Mouse (Mus musculus) large intestine, adult 2 months (tissue): Measurements from ENCODE around the gene Fstl4. TPM values are rescaled to one million over a fixed set of nuclear protein-coding genes. Genes with fewer than 3 reads are reported as not detected.
"Not testable (repeated sequence)": the region's sequence is repeated elsewhere in the genome, so short reads cannot be mapped to it uniquely, and the experiment has no call there.

Experiments used
- DNase-seq: peaks from one replicate; pipeline ENCODE4 v3.0.0-alpha.2; 2012; ENCODE audit warnings: low read depth, low spot score
- WGBS: fragments of 180-500 bp; shearing (Covaris S2); methylation state at CpG from one replicate; pipeline ENCODE4 v1.1.7; 2018; 5-methylcytosine and 5-hydroxymethylcytosine counted together
- polyA plus RNA-seq: library from polyadenylated mRNA; depleted of rRNA; stranded (reverse); fragments of >200 nt; gene quantifications from 2 replicates; pipeline ENCODE4 v1.2.3, GENCODE M21; 2012

Fstl4 gene
- polyA plus RNA-seq, 1 experiment, result 0.47 TPM

DNA sequence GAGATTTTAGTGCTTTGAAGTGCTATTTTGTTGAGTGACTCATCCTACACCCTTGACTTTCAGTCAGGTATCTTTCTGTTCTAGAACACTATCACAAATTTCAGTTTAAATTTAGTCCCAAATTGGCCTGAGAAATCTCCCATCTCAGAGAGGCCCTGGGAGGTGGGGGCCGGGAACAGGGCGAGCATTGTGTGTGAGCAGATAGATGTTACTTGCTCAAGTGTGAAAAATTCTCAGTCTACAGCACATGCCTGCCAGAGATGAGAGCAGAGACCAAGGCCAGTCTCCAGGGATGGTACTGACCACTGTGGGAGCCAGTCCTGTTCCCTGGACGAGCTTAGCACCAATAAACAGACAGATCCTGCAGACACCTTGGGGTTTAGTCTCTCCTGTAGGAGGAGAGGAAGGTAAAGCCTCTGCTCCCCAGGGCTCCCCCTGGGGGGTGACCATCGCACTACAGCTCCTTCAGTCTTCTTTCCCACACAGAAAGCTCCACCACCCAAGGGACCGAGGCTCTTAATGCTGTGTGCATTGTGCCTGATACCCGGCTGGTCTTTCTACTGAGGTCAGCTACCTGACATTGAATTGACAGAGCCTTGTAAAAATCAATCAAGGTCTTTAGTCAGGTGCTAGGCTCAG, 393.3 kb downstream of the Fstl4 start:
- 76% methylated on average over 6 of the region's 6 CpGs for WGBS

DNA sequence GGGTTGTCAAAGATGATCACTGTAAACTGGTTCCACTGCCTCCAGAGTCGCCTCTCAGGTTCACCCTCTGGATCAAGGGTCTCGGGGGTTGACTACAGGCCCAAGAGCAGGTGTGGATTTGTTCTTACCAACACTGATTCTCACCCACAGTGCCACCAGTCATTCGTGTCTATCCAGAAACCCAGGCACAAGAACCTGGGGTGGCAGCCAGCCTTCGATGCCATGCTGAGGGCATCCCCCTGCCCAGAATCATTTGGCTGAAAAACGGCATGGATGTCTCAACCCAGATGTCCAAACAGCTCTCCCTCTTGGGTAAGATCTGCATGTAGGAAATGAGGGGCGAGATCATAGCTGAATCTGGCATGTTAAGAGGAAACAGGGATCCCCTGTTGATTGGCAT, 398.0 kb downstream of the Fstl4 start:
- 62% methylated on average over 6 of the region's 6 CpGs for WGBS
- no peak for DNase-seq

More for the DNA sequence above, 393.3 kb downstream of the Fstl4 start:
- DNase-seq, result no peak

GRCm38 (mm10) chr11:53166478-53166877, 402.0 kb downstream of the Fstl4 start:
- WGBS, result 78% methylated on average over 2 of the region's 2 CpGs
- DNase-seq, result no peak

GRCm38 (mm10) chr11:53182177-53182852, 417.9 kb downstream of the Fstl4 start:
- 71% methylated on average over 13 of the region's 13 CpGs for WGBS
- DNase-seq, result no peak

DNA sequence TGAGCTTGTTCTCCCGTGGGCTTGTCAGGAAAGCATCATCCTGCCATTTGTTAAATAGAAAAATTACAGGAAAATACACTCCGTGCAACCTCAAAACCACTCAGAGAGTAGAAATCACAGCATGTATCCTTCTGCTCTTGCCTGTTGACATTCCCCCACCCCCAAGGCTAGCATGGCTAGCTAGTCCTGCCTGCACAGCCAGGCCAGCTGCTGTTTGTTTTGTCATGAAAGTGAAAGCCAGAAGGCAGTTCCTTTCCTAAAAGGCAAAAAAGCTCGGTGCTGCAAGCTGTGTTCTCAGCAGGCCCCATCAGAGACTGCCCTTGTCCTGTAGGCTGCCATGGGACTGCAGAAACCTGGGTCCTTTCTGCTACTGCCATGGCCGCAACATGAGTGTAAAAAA, 418.4 kb downstream of the Fstl4 start:
- 40% methylated on average over 4 of the region's 4 CpGs for WGBS
- DNase-seq, result no peak

DNA sequence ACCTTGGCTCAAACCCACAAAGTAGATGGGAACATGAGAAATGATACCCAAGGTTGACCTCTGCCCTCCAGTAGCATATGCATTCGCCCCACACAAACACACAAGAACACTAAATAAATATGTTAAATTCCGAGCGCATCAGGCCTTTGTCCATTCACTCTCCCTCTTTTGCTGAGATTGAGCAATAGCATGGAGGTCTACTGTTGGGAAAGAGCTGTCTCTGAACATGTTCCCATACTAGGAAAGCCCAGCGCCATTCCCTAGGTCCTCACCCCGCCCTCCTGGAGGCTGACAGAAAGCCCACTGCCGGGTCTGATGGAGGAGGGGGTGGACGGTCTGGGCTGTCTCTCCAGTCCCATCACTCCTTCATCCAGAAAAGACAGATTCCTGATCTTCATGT, 419.6 kb downstream of the Fstl4 start:
- WGBS, result 88% methylated on average over 7 of the region's 7 CpGs
- no peak for DNase-seq

DNA sequence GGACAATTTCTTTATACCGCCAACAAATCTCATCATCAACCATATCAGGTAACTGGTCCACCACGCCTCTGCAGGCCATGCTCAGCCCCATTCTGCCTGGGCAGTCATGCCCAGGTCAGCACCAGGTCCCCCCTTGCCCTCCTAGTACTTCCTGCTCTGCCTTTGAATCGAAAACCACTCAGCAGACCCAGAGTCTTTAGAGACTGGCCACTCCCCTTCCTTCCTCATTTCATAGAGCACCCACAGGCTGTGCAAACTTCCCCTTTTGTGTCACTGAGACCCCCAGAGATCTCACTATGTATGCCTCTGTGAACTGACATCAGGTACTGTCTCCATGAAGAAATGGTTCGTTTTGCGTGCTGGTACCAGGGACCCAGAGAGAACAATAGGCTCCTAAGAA, 420.3 kb downstream of the Fstl4 start:
- DNase-seq, result no peak
- WGBS, result 74% methylated on average over 5 of the region's 5 CpGs

DNA sequence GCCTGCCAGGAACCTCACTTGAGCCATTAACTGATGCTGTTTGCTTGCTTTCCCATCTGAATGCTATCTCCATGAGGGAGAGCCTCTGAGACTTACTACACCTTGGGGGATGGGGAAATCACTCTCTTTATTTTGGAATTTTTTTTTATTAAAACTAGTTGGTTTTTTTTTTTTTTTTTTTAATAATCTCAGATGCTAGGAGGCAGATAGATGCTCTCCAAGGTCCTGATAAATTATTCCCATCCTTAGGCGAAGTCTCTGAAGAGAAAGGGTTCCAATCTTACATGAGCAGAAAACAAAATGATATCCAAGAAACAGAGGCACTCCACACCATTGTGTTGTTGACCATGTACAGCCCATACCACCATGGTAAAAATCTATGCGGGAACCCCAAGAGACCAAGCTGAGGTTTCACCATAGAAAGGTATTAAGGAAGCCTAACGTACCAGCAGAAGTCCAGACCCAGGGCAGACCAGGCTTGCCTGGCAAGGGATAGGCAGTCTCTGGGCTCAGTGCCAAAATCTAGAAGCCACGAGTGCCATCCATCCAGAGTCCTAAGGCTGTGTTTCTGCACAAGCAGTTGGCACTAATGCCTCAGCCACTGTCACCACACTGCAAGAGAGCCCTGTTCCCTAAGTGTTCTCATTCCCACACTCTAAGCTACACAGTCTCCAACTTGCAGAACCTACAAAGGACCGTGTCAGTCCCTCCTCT, 423.1 kb downstream of the Fstl4 start:
- 60% methylated on average over 5 of the region's 5 CpGs for WGBS
- DNase-seq, result no peak

DNA sequence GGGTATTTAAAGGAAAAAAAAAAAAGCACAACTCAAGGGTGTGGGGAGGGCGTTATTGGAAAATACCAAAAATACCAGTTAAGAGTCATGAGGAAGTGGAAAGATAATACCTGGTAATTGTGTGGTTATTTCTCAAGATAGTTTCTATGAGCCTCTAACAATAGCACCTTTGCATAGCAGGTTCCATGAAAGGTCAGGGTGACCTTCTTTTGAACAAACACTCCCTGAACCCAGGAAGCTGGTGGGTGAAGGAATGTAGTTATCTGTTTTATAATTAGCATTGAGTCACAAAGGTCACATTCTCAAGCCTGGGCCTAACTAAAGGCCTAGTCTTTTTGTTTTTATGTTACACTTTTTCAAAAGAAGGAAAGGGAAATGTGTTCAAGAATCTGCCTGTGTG, 432.1 kb downstream of the Fstl4 start:
- WGBS, result 91% methylated on average over 1 of the region's 1 CpGs
- not testable (repeated sequence) for DNase-seq

GRCm38 (mm10) chr11:53197111-53197510, 432.7 kb downstream of the Fstl4 start:
- WGBS, result 93% methylated on average over 2 of the region's 2 CpGs
- no peak for DNase-seq

DNA sequence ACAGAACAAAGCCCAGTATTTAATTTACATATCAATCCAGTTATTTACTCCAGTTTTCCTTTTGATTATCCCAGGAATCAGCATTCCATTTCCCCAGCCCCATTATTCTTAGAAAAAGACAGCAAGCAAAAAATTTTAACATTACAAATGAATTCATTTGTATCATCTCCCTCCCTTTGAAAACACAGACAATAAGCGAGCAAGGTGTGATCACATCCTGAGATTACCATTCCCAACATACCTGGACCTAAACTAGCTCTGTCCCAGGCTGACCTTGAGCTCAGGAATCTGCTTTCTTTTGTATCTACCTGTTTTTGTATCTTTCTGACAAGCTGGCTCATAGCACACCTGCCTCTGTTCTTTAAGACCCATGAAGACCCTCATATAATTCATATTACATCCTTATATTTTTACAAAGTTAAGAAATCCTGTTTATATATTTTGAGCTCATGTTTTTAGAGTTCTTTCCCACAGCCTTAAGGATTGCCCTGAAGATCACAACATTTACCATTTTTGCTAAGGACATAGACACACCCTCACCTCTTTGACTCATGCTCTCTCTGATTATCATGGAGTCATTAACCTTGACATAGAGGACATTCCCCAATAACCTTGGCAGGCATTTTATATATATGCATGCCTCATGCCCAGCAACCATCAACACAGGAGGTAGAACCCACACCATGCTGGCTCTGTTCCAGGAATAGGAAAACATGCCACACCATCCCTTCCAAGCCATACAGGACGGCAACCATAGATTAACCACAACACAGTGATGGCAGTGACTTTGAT, 438.2 kb downstream of the Fstl4 start:
- no peak for DNase-seq
- WGBS, result 79% methylated on average over 2 of the region's 2 CpGs

GRCm38 (mm10) chr11:53210876-53211275, 446.4 kb downstream of the Fstl4 start:
- DNase-seq, result no peak
- WGBS, result 80% methylated on average over 9 of the region's 9 CpGs

GRCm38 (mm10) chr11:53229011-53229410, 464.6 kb downstream of the Fstl4 start:
- DNase-seq, result no peak
- 87% methylated on average over 3 of the region's 3 CpGs for WGBS

GRCm38 (mm10) chr11:53231836-53232235, 467.4 kb downstream of the Fstl4 start:
- no peak for DNase-seq
- WGBS, result 75% methylated on average over 5 of the region's 5 CpGs

GRCm38 (mm10) chr11:53233590-53233989, 469.2 kb downstream of the Fstl4 start:
- no peak for DNase-seq
- WGBS, result 47% methylated on average over 9 of the region's 9 CpGs
